17 mouse cellular contexts compared by ENCODE assay signal in genomic region chr1:73036536-73036935, GRCm38 (mm10). TPM values are rescaled to one million over a fixed set of nuclear protein-coding genes. Genes with fewer than 3 reads are reported as not detected.
DNase-seq lines count a peak whose midpoint lies in the region; ATAC-seq lines count a peak whose summit lies in the region.
"Had no signal": no experiment of that assay in that cellular context is flagged by ENCODE, and none has a peak within 500 bp of the region (broad histone marks: within the 10 kb centered on the region; RNA-seq: fewer than 3 reads in every experiment).

No protein-coding gene starts in this region.

- H3K4me2 ChIP-seq in heart, embryonic 12.5 days = no peak overlapping the region
- H3K4me2 ChIP-seq in liver, embryonic 12.5 days = peak overlapping the region; percentile 60
- H3K4me2 ChIP-seq: midbrain, embryonic 13.5 days; neural tube, embryonic 12.5 days had no signal

- H3K9ac ChIP-seq in heart, embryonic 12.5 days = no peak overlapping the region
- peak overlapping the region; percentile 65 for H3K9ac ChIP-seq in liver, embryonic 12.5 days
- H3K9ac ChIP-seq: midbrain, embryonic 13.5 days; neural tube, embryonic 12.5 days had no signal

- ATAC-seq in heart, embryonic 12.5 days (ENCODE audit: insufficient number of reproducible peaks, low FRiP score) = peak; percentile 67
- peak; percentile 61 for ATAC-seq in liver, embryonic 12.5 days
- ATAC-seq in inflammation-experienced regulatory T-cells, adult 6 months = no peak
- ATAC-seq: midbrain, embryonic 13.5 days had no signal

- no peaks in the 10 kb centered on the region for H3K36me3 ChIP-seq in heart, embryonic 12.5 days
- H3K36me3 ChIP-seq in embryonic facial prominence, embryonic 10.5 days (replicated peaks) = no peaks in the 10 kb centered on the region
- no peaks in the 10 kb centered on the region for H3K36me3 ChIP-seq in liver, embryonic 12.5 days
- H3K36me3 ChIP-seq: midbrain, embryonic 13.5 days; neural tube, embryonic 12.5 days had no signal

- H3K4me3 ChIP-seq in heart, embryonic 12.5 days = no peak overlapping the region
- H3K4me3 ChIP-seq in embryonic facial prominence, embryonic 10.5 days = no peak overlapping the region
- peak overlapping the region; percentile 20; the same call in 1 of the 2 replicates for H3K4me3 ChIP-seq in liver, embryonic 12.5 days
- H3K4me3 ChIP-seq: midbrain, embryonic 13.5 days; neural tube, embryonic 12.5 days had no signal

- no peaks in the 10 kb centered on the region for H3K27me3 ChIP-seq in heart, embryonic 12.5 days (replicated peaks)
- H3K27me3 ChIP-seq in embryonic facial prominence, embryonic 10.5 days (replicated peaks; ENCODE audit: low read depth, poor library complexity, severe bottlenecking) = no peaks in the 10 kb centered on the region
- no peaks in the 10 kb centered on the region for H3K27me3 ChIP-seq in liver, embryonic 12.5 days (replicated peaks)
- H3K27me3 ChIP-seq: midbrain, embryonic 13.5 days; neural tube, embryonic 12.5 days had no signal

- DNase-seq in heart, postnatal 14 days = no peak
- DNase-seq in R1 (ENCODE audit: low read depth, low spot score) = peak; percentile 79
- DNase-seq in embryonic facial prominence, embryonic 10.5 days (ENCODE audit: low spot score) = no peak
- no peak for DNase-seq in lung, postnatal 14 days
- DNase-seq in lung, postnatal 25 days (ENCODE audit: low spot score) = no peak
- DNase-seq: cerebellum, postnatal 36 days; heart, postnatal 4 days had no signal

- 62% methylated on average over 3 of the region's 3 CpGs for WGBS in heart, embryonic 12.5 days
- WGBS in embryonic facial prominence, embryonic 10.5 days = 53% methylated on average over 3 of the region's 3 CpGs
- 28% methylated on average over 3 of the region's 3 CpGs for WGBS in liver, embryonic 12.5 days (ENCODE audit: insufficient replicate concordance)

- peak overlapping the region; percentile 4; the same call in 1 of the 2 replicates for H3K27ac ChIP-seq in heart, embryonic 12.5 days (ENCODE audit: poor library complexity, severe bottlenecking)
- H3K27ac ChIP-seq in embryonic facial prominence, embryonic 10.5 days (replicated peaks) = peak overlapping the region; percentile 57
- H3K27ac ChIP-seq in liver, embryonic 12.5 days = peak overlapping the region; percentile 100
- H3K27ac ChIP-seq: midbrain, embryonic 13.5 days; neural tube, embryonic 12.5 days had no signal

- intact Hi-C loops in heart, postnatal 14 days (cut with DNase I) = no loop called here

- peaks cover 29% of the 10 kb centered on the region for H3K4me1 ChIP-seq in heart, embryonic 12.5 days (replicated peaks)
- H3K4me1 ChIP-seq in embryonic facial prominence, embryonic 10.5 days = peaks cover 26% of the 10 kb centered on the region; the same call in 1 of the 2 replicates
- peaks cover 72% of the 10 kb centered on the region for H3K4me1 ChIP-seq in liver, embryonic 12.5 days
- H3K4me1 ChIP-seq: neural tube, embryonic 12.5 days had no signal

- H3K9me3 ChIP-seq in heart, embryonic 12.5 days (replicated peaks) = no peaks in the 10 kb centered on the region
- H3K9me3 ChIP-seq in embryonic facial prominence, embryonic 10.5 days = no peaks in the 10 kb centered on the region
- H3K9me3 ChIP-seq in liver, embryonic 12.5 days (replicated peaks) = no peaks in the 10 kb centered on the region
- H3K9me3 ChIP-seq: midbrain, embryonic 13.5 days; neural tube, embryonic 12.5 days had no signal

RNA-seq across cellular contexts. Expression of gene Tnp1, which starts 20.8 kb away (rescaled TPM):
- polyA plus RNA-seq in heart, embryonic 12.5 days (2016; fragmentation: Nextera tagmentation; extraction: Ambion mirVana) = not detected in 2 replicates
- not detected for total RNA-seq in heart, postnatal 14 days (2021)
- not detected in 2 replicates for polyA plus RNA-seq in embryonic facial prominence, embryonic 10.5 days (2016; fragmentation: Nextera tagmentation; extraction: Ambion mirVana)
- not detected in 2 replicates for polyA plus RNA-seq in liver, embryonic 12.5 days (2016; fragmentation: Nextera tagmentation; extraction: Ambion mirVana)
- not detected for polyA plus RNA-seq in inflammation-experienced regulatory T-cells, adult 6 months (2017; shearing (Covaris generic))
- total RNA-seq: CH12.LX; heart, postnatal 4 days; layer of hippocampus, adult 18-20 months; left cerebral cortex, postnatal 14 days had no signal
- polyA plus RNA-seq: lung, embryonic 16.5 days; midbrain, embryonic 13.5 days; neural tube, embryonic 12.5 days; thymus, postnatal 0 days had no signal

Comparison
In these comparisons a context has a peak if more than half of its experiments do, and no peak if none do; other contexts are left out.
1. H3K27ac ChIP-seq: peak in every context shown above with its lines; median percentile 100 in liver, embryonic 12.5 days; 57 in embryonic facial prominence, embryonic 10.5 days; 4 in heart, embryonic 12.5 days.